Mouse (Mus musculus): ENCODE results near the gene Rad9b. TPM values are rescaled to one million over a fixed set of nuclear protein-coding genes. Genes with fewer than 3 reads are reported as not detected.

Rad9b gene
- polyA plus RNA-seq, 1 experiment from 2014 or later = 12.2 TPM

Other genes starting within 250 kb of the Rad9b start
- 0.31 and 0.36 TPM in 2 replicates for gene Ccdc63, start 213.4 kb downstream of the Rad9b start, polyA plus RNA-seq (2014; fragmentation: Nextera tagmentation; extraction: Ambion mirVana)
- 281 and 296 TPM in 2 replicates for gene Ppp1cc, start 196.0 kb downstream of the Rad9b start, polyA plus RNA-seq (2014; fragmentation: Nextera tagmentation; extraction: Ambion mirVana)
- gene Hvcn1, start 147.4 kb downstream of the Rad9b start, polyA plus RNA-seq (2014; fragmentation: Nextera tagmentation; extraction: Ambion mirVana) = 12.7 TPM in 2 replicates
- 6.5 and 9.8 TPM in 2 replicates for gene Tctn1, start 89.8 kb downstream of the Rad9b start, polyA plus RNA-seq (2014; fragmentation: Nextera tagmentation; extraction: Ambion mirVana)
- 7.9 and 10.9 TPM in 2 replicates for gene Pptc7, start 69.9 kb downstream of the Rad9b start, polyA plus RNA-seq (2014; fragmentation: Nextera tagmentation; extraction: Ambion mirVana)
- gene Vps29, start 136 bp upstream of the Rad9b start, polyA plus RNA-seq (2014; fragmentation: Nextera tagmentation; extraction: Ambion mirVana) = 224 and 236 TPM in 2 replicates
- 77.6 and 82.6 TPM in 2 replicates for gene Gpn3, start 17.6 kb upstream of the Rad9b start, polyA plus RNA-seq (2014; fragmentation: Nextera tagmentation; extraction: Ambion mirVana)
- gene Fam216a, start 18.1 kb upstream of the Rad9b start, polyA plus RNA-seq (2014; fragmentation: Nextera tagmentation; extraction: Ambion mirVana) = 73.6 and 76.0 TPM in 2 replicates
- gene Arpc3, start 37.6 kb upstream of the Rad9b start, polyA plus RNA-seq (2014; fragmentation: Nextera tagmentation; extraction: Ambion mirVana) = 32.5 and 201 TPM in 2 replicates
- gene Anapc7, start 67.5 kb upstream of the Rad9b start, polyA plus RNA-seq (2014; fragmentation: Nextera tagmentation; extraction: Ambion mirVana) = 29.1 and 32.5 TPM in 2 replicates
- 30.3 and 53.2 TPM in 2 replicates for gene Atp2a2, start 148.0 kb upstream of the Rad9b start, polyA plus RNA-seq (2014; fragmentation: Nextera tagmentation; extraction: Ambion mirVana)